27 mouse cellular contexts compared by ENCODE assay signal in the genomic region with DNA sequence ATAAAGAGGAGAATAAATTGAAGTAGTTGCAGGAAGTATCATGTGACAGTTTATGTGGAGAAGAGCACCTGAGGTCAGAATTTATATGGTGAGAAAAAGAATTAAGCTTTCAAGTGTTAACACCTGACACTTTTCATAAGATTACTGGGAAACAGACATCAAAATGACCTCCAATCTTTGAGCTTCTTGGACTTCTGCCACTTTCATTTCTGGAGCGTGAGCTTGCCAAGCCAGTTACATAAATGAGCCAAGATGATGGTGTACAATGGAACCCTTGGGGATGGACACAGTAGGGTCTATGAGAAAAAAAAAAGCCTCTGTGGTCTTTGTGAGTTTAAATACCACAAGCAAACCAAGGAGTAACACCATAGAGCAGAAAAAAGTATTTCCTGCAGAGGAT.
DNase-seq lines count a peak whose midpoint lies in the region; ATAC-seq and TF ChIP-seq lines count a peak whose summit lies in the region.
"Had no signal": no experiment of that assay in that cellular context is flagged by ENCODE, and none has a peak within 500 bp of the region (broad histone marks: within the 10 kb centered on the region; RNA-seq: fewer than 3 reads in every experiment).

No protein-coding gene starts in this region.

- H3K27me3 ChIP-seq in lung, embryonic 14.5 days (ENCODE audit: insufficient read depth, low read length): no peaks in the 10 kb centered on the region
- H3K27me3 ChIP-seq: heart, embryonic 15.5 days; hindbrain, embryonic 13.5 days; limb, embryonic 12.5 days; liver, embryonic 15.5 days; lung, embryonic 15.5 days; megakaryocyte, embryonic 14.5 days; midbrain, embryonic 13.5 days had no signal

- H3K4me3 ChIP-seq in lung, embryonic 14.5 days (ENCODE audit: low read depth, low read length): no peak overlapping the region
- H3K4me3 ChIP-seq: gastrocnemius, adult 2 months; heart, adult 2 months; heart, embryonic 15.5 days; hindbrain, embryonic 13.5 days; limb, embryonic 12.5 days; liver, embryonic 15.5 days; lung, embryonic 15.5 days; megakaryocyte, embryonic 14.5 days; midbrain, embryonic 13.5 days had no signal

- no peaks in the 10 kb centered on the region for H3K9me3 ChIP-seq in lung, embryonic 14.5 days (ENCODE audit: low read depth, low read length)
- H3K9me3 ChIP-seq: heart, embryonic 15.5 days; hindbrain, embryonic 13.5 days; limb, embryonic 12.5 days; liver, embryonic 15.5 days; lung, embryonic 15.5 days; megakaryocyte, embryonic 14.5 days; midbrain, embryonic 13.5 days had no signal

- no peak for ATAC-seq in lung, embryonic 14.5 days (ENCODE audit: insufficient read depth)
- ATAC-seq: CD4-positive, CD25-positive, alpha-beta regulatory T cell, adult 4 months; forebrain, embryonic 16.5 days; midbrain, embryonic 13.5 days had no signal

- 55% methylated on average over 1 of the region's 1 CpGs for WGBS in lung, embryonic 14.5 days

- peak; percentile 55 to 58 for DNase-seq in cerebellum, postnatal 10 days
- no peak for DNase-seq in cerebellum, postnatal 4 days (ENCODE audit: low spot score in 2 of 2)
- DNase-seq in heart, adult 8-10 months (ENCODE audit: low spot score): peak; percentile 1
- no peak for DNase-seq in heart, postnatal 4 days
- peak; percentile 35 for DNase-seq in lung, embryonic 14.5 days
- no peak for DNase-seq in lung, postnatal 25 days (ENCODE audit: low spot score)
- DNase-seq in fibroblast of lung, adult 2 months (ENCODE audit: low read depth): peak; percentile 0
- DNase-seq: adrenal gland, adult 2 months; gastrocnemius, adult 2 months; gastrocnemius, postnatal 36 days; heart, adult 2 months; heart, postnatal 36 days; kidney, adult 2 months; layer of hippocampus, adult 9-11 months; lung, postnatal 36 days; thymus, adult 2 months; thymus, postnatal 36 days had no signal

- TF ChIP-seq CTCF in lung, embryonic 14.5 days (IDR thresholded peaks at IDR 0.05; ENCODE audit: low read depth): no peak

- H3K9ac ChIP-seq in lung, embryonic 14.5 days: no peak overlapping the region
- H3K9ac ChIP-seq: heart, embryonic 15.5 days; hindbrain, embryonic 13.5 days; limb, embryonic 12.5 days; liver, embryonic 15.5 days; lung, embryonic 15.5 days; midbrain, embryonic 13.5 days had no signal

- H3K36me3 ChIP-seq in lung, embryonic 14.5 days (ENCODE audit: insufficient read depth): no peaks in the 10 kb centered on the region
- H3K36me3 ChIP-seq: heart, embryonic 15.5 days; hindbrain, embryonic 13.5 days; limb, embryonic 12.5 days; liver, embryonic 15.5 days; lung, embryonic 15.5 days; midbrain, embryonic 13.5 days had no signal

- no peak overlapping the region for H3K4me2 ChIP-seq in lung, embryonic 14.5 days
- H3K4me2 ChIP-seq: heart, embryonic 15.5 days; hindbrain, embryonic 13.5 days; limb, embryonic 12.5 days; liver, embryonic 15.5 days; lung, embryonic 15.5 days; midbrain, embryonic 13.5 days had no signal

- H3K4me1 ChIP-seq in lung, embryonic 14.5 days (ENCODE audit: insufficient read depth): no peaks in the 10 kb centered on the region
- H3K4me1 ChIP-seq: heart, embryonic 15.5 days; hindbrain, embryonic 13.5 days; limb, embryonic 12.5 days; liver, embryonic 15.5 days; lung, embryonic 15.5 days; megakaryocyte, embryonic 14.5 days; midbrain, embryonic 13.5 days had no signal

- H3K27ac ChIP-seq in lung, embryonic 14.5 days (ENCODE audit: low read depth): no peak overlapping the region
- H3K27ac ChIP-seq: gastrocnemius, adult 2 months; heart, adult 2 months; heart, embryonic 15.5 days; hindbrain, embryonic 13.5 days; kidney, postnatal 0 days; limb, embryonic 12.5 days; liver, embryonic 15.5 days; lung, embryonic 15.5 days; midbrain, embryonic 13.5 days had no signal

Comparison
In these comparisons a context has a peak if more than half of its experiments do, and no peak if none do; other contexts are left out.
1. DNase-seq: peak in cerebellum, postnatal 10 days (2 of 2), heart, adult 8-10 months (single experiment), lung, embryonic 14.5 days (single experiment) and fibroblast of lung, adult 2 months (single experiment); none in cerebellum, postnatal 4 days (0 of 2), heart, postnatal 4 days (single experiment) and lung, postnatal 25 days (single experiment).